Mouse (Mus musculus): ENCODE results near the gene Sorbs2. TPM values are rescaled to one million over a fixed set of nuclear protein-coding genes. Genes with fewer than 3 reads are reported as not detected.

Gene Sorbs2
- polyA plus RNA-seq, 1 experiment from 2014 or later: 69.1 TPM

GRCm38 (mm10) chr8:45558426-45558825, 50.8 kb downstream of the Sorbs2 start:
- Histone ChIP-seq H3K4me1 (replicated peaks; ENCODE audit: control insufficient read depth, insufficient read depth, low read length) (peaks cover 25% of the 10 kb centered on the region), H3K36me3 (replicated peaks; ENCODE audit: control insufficient read depth, insufficient read depth) (no peaks in the 10 kb centered on the region), H3K4me3 (replicated peaks; ENCODE audit: low read length) (no peak overlapping the region), H3K27me3 (ENCODE audit: control insufficient read depth, insufficient read depth, low read length) (no peaks in the 10 kb centered on the region), H3K27ac (peak overlapping the region; percentile 18; the same call in 1 of the 2 replicates), H3K4me2 (replicated peaks) (no peak overlapping the region), H3K9ac (no peak overlapping the region), H3K9me3 (ENCODE audit: control insufficient read depth, low read length) (no peaks in the 10 kb centered on the region)
- ATAC-seq (ENCODE audit: low FRiP score): no peak
- 54% methylated on average over 5 of the region's 5 CpGs for WGBS
- DNase-seq (ENCODE audit: low spot score): peak; percentile 54

GRCm38 (mm10) chr8:45559176-45559820, 51.7 kb downstream of the Sorbs2 start:
- Histone ChIP-seq H3K9ac (no peak overlapping the region), H3K27me3 (ENCODE audit: control insufficient read depth, insufficient read depth, low read length) (no peaks in the 10 kb centered on the region), H3K36me3 (replicated peaks; ENCODE audit: control insufficient read depth, insufficient read depth) (no peaks in the 10 kb centered on the region), H3K4me2 (replicated peaks) (no peak overlapping the region), H3K4me3 (replicated peaks; ENCODE audit: low read length) (no peak overlapping the region), H3K4me1 (replicated peaks; ENCODE audit: control insufficient read depth, insufficient read depth, low read length) (peaks cover 25% of the 10 kb centered on the region), H3K27ac (0 out of 2 replicates have a peak overlapping the region, but pooled peaks have one; percentile 18), H3K9me3 (ENCODE audit: control insufficient read depth, low read length) (no peaks in the 10 kb centered on the region)
- no peak for ATAC-seq (ENCODE audit: low FRiP score)
- 72% methylated on average over 6 of the region's 6 CpGs for WGBS
- no peak for DNase-seq (ENCODE audit: low spot score)

GRCm38 (mm10) chr8:45565189-45565588, 57.6 kb downstream of the Sorbs2 start:
- Histone ChIP-seq H3K9ac (no peak overlapping the region), H3K4me3 (replicated peaks; ENCODE audit: low read length) (no peak overlapping the region), H3K27ac (no peak overlapping the region), H3K4me1 (replicated peaks; ENCODE audit: control insufficient read depth, insufficient read depth, low read length) (0 out of 2 replicates have a peak, but pooled peaks cover 7% of the 10 kb centered on the region), H3K27me3 (ENCODE audit: control insufficient read depth, insufficient read depth, low read length) (no peaks in the 10 kb centered on the region), H3K4me2 (replicated peaks) (no peak overlapping the region), H3K36me3 (replicated peaks; ENCODE audit: control insufficient read depth, insufficient read depth) (no peaks in the 10 kb centered on the region), H3K9me3 (ENCODE audit: control insufficient read depth, low read length) (peaks cover 19% of the 10 kb centered on the region)
- WGBS: 93% methylated on average over 1 of the region's 1 CpGs
- no peak for DNase-seq (ENCODE audit: low spot score)
- ATAC-seq (ENCODE audit: low FRiP score): no peak

- peaks cover 17% of the 10 kb centered on the region for H3K9me3 ChIP-seq (ENCODE audit: control insufficient read depth, low read length)
- H3K4me1 ChIP-seq (replicated peaks; ENCODE audit: control insufficient read depth, insufficient read depth, low read length): no peaks in the 10 kb centered on the region
- no peak for ATAC-seq (ENCODE audit: low FRiP score)
- DNase-seq (ENCODE audit: low spot score): no peak
- H3K27ac ChIP-seq: no peak overlapping the region
- H3K9ac ChIP-seq: no peak overlapping the region
- no peak overlapping the region for H3K4me3 ChIP-seq (replicated peaks; ENCODE audit: low read length)
- no peaks in the 10 kb centered on the region for H3K36me3 ChIP-seq (replicated peaks; ENCODE audit: control insufficient read depth, insufficient read depth)
- no peak overlapping the region for H3K4me2 ChIP-seq (replicated peaks)
- H3K27me3 ChIP-seq (ENCODE audit: control insufficient read depth, insufficient read depth, low read length): no peaks in the 10 kb centered on the region
- WGBS: 80% methylated on average over 4 of the region's 4 CpGs
Measured at GRCm38 (mm10) chr8:45570117-45570516, 62.5 kb downstream of the Sorbs2 start.

- 81% methylated on average over 7 of the region's 7 CpGs for WGBS
- Histone ChIP-seq H3K36me3 (replicated peaks; ENCODE audit: control insufficient read depth, insufficient read depth) (no peaks in the 10 kb centered on the region), H3K4me3 (replicated peaks; ENCODE audit: low read length) (no peak overlapping the region)
Measured at GRCm38 (mm10) chr8:45579714-45580543, 72.3 kb downstream of the Sorbs2 start.

DNA sequence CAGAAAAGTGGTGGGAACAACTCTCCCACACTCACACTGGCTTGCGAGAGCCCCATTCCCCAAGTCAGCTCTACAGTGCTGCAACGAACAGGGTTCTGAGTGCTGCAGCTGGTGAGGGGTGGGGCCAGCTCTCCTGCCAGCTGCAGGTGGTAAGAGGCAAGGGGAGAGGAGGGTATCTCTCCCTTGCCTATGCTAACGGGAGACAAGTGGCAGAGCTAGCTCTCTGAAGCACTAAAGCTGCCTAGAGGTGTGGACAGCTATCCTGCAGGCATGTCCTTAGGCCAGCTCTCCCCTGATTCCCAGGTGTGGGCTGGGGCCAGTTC, 72.9 kb downstream of the Sorbs2 start:
- Histone ChIP-seq H3K4me1 (replicated peaks; ENCODE audit: control insufficient read depth, insufficient read depth, low read length) (no peaks in the 10 kb centered on the region), H3K4me2 (replicated peaks) (no peak overlapping the region), H3K36me3 (replicated peaks; ENCODE audit: control insufficient read depth, insufficient read depth) (no peaks in the 10 kb centered on the region), H3K4me3 (replicated peaks; ENCODE audit: low read length) (no peak overlapping the region), H3K9ac (no peak overlapping the region), H3K27me3 (ENCODE audit: control insufficient read depth, insufficient read depth, low read length) (no peaks in the 10 kb centered on the region), H3K9me3 (ENCODE audit: control insufficient read depth, low read length) (no peaks in the 10 kb centered on the region), H3K27ac (no peak overlapping the region)
- DNase-seq (ENCODE audit: low spot score) (no peak), ATAC-seq (ENCODE audit: low FRiP score) (no peak)
- 61% methylated on average over 3 of the region's 3 CpGs for WGBS

More at GRCm38 (mm10) chr8:45579714-45580543, 72.3 kb downstream of the Sorbs2 start:
- Histone ChIP-seq H3K4me2 (replicated peaks) (no peak overlapping the region), H3K27me3 (ENCODE audit: control insufficient read depth, insufficient read depth, low read length) (no peaks in the 10 kb centered on the region), H3K27ac (no peak overlapping the region), H3K9me3 (ENCODE audit: control insufficient read depth, low read length) (no peaks in the 10 kb centered on the region), H3K9ac (no peak overlapping the region), H3K4me1 (replicated peaks; ENCODE audit: control insufficient read depth, insufficient read depth, low read length) (no peaks in the 10 kb centered on the region)
- DNase-seq (ENCODE audit: low spot score) (no peak), ATAC-seq (ENCODE audit: low FRiP score) (no peak)

DNA sequence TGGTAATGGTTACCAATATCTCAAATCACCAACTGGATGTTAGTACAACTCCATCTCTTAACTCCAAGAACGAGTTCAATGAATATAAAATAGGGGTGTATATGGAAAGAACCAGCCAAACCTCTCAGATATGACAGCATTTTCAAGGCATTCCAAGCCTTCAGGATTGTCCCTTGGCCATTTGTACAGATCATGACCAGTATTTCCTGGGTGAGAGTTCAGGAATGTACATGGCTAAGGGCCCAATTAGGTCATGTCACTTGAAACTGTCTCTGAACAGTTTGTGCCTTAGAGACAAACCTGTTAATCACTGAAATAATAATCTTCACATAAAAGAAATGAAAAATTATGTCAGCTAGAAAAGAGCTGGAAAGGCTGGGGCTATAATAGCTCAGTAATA, 76.3 kb downstream of the Sorbs2 start:
- Histone ChIP-seq H3K9ac (no peak overlapping the region), H3K36me3 (replicated peaks; ENCODE audit: control insufficient read depth, insufficient read depth) (no peaks in the 10 kb centered on the region), H3K4me3 (replicated peaks; ENCODE audit: low read length) (no peak overlapping the region), H3K4me1 (replicated peaks; ENCODE audit: control insufficient read depth, insufficient read depth, low read length) (peaks cover 7% of the 10 kb centered on the region; the same call in 1 of the 2 replicates), H3K4me2 (replicated peaks) (no peak overlapping the region), H3K9me3 (ENCODE audit: control insufficient read depth, low read length) (no peaks in the 10 kb centered on the region), H3K27me3 (ENCODE audit: control insufficient read depth, insufficient read depth, low read length) (no peaks in the 10 kb centered on the region), H3K27ac (no peak overlapping the region)
- WGBS: 93% methylated on average over 1 of the region's 1 CpGs
- DNase-seq (ENCODE audit: low spot score) (no peak), ATAC-seq (ENCODE audit: low FRiP score) (no peak)

DNA sequence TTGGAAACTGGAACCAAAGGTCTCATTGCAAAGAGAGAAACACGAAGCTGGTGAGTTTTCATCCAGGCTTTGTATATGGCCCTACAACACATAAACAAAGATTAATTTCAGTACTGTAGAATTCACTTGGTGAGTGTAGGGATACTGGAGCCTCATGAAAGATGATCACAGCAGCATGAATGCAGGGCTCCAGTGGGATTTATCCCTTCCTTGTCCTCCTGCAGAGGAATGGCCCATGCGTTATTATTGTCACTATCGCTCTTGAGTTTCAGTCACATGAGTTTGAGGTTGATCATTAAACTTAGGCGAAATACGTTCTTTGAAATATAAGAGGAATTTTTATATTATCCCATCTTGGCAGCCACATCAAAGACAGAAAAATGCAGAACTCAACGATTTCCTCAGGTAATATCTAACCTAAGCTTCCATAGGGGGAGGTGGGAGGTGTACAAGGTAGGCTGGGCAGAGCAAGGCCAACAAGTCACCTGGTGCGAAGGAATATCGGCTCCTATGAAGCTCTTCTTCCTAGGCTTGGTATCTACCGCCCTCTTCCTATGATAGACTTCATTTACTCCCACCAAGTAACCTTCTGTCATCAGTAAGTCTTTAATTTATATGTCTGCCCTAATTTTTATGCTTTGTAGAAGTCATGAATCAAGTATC, 76.9 kb downstream of the Sorbs2 start:
- H3K4me1 ChIP-seq (replicated peaks; ENCODE audit: control insufficient read depth, insufficient read depth, low read length): peaks cover 7% of the 10 kb centered on the region; the same call in 1 of the 2 replicates
- no peak overlapping the region for H3K4me3 ChIP-seq (replicated peaks; ENCODE audit: low read length)
- H3K4me2 ChIP-seq (replicated peaks): no peak overlapping the region
- DNase-seq (ENCODE audit: low spot score): no peak
- H3K27ac ChIP-seq: no peak overlapping the region
- no peak for ATAC-seq (ENCODE audit: low FRiP score)
- no peaks in the 10 kb centered on the region for H3K9me3 ChIP-seq (ENCODE audit: control insufficient read depth, low read length)
- no peaks in the 10 kb centered on the region for H3K36me3 ChIP-seq (replicated peaks; ENCODE audit: control insufficient read depth, insufficient read depth)
- 95% methylated on average over 9 of the region's 9 CpGs for WGBS
- no peak overlapping the region for H3K9ac ChIP-seq
- H3K27me3 ChIP-seq (ENCODE audit: control insufficient read depth, insufficient read depth, low read length): no peaks in the 10 kb centered on the region

GRCm38 (mm10) chr8:45585158-45585557, 77.6 kb downstream of the Sorbs2 start:
- H3K27me3 ChIP-seq (ENCODE audit: control insufficient read depth, insufficient read depth, low read length): no peaks in the 10 kb centered on the region
- peaks cover 7% of the 10 kb centered on the region; the same call in 1 of the 2 replicates for H3K4me1 ChIP-seq (replicated peaks; ENCODE audit: control insufficient read depth, insufficient read depth, low read length)
- H3K27ac ChIP-seq: no peak overlapping the region; the same call in 1 of the 2 replicates
- 54% methylated on average over 4 of the region's 4 CpGs for WGBS
- no peak overlapping the region for H3K4me2 ChIP-seq (replicated peaks)
- no peak for DNase-seq (ENCODE audit: low spot score)
- H3K4me3 ChIP-seq (replicated peaks; ENCODE audit: low read length): no peak overlapping the region
- ATAC-seq (ENCODE audit: low FRiP score): no peak
- H3K9me3 ChIP-seq (ENCODE audit: control insufficient read depth, low read length): no peaks in the 10 kb centered on the region
- no peak overlapping the region for H3K9ac ChIP-seq
- no peaks in the 10 kb centered on the region for H3K36me3 ChIP-seq (replicated peaks; ENCODE audit: control insufficient read depth, insufficient read depth)
